Mouse (Mus musculus) brain, embryonic 14.5 days (tissue): ENCODE data around the gene Exosc3.
"Not testable (repeated sequence)": the region's sequence is repeated elsewhere in the genome, so short reads cannot be mapped to it uniquely, and the experiment has no call there.

Experiments
- CTCF ChIP-seq: fragments of 200-500 bp; IDR thresholded peaks from 2 replicates; pipeline ENCODE4 v1.5.1; 2012; ENCODE audit warnings: inconsistent platforms, mild to moderate bottlenecking, moderate library complexity, borderline replicate concordance; ENCODE audit not compliant: insufficient read depth, insufficient read length; ENCODE audit errors: extremely low read depth
- POLR2A ChIP-seq: fragments of 200-500 bp; IDR thresholded peaks from 2 replicates; pipeline ENCODE4 v1.6.1; 2012; ENCODE audit warnings: mild to moderate bottlenecking, inconsistent platforms, borderline replicate concordance; ENCODE audit not compliant: poor library complexity, insufficient read depth, insufficient read length, severe bottlenecking; ENCODE audit errors: extremely low read depth

GRCm38 (mm10) chr4:45380903-45381580 lies 38.5 kb upstream of the Exosc3 start:
- TF ChIP-seq CTCF, POLR2A: not testable (repeated sequence)
